Mouse (Mus musculus) embryonic facial prominence, embryonic 11.5 days (tissue): ENCODE results near the gene Myl3. TPM values are rescaled to one million over a fixed set of nuclear protein-coding genes. Genes with fewer than 3 reads are reported as not detected.

Source experiments
- ATAC-seq: fragments of 200-750 bp; cut with Nextera tagmentation; replicated peaks from 2 replicates; pipeline ENCODE4 v1.8.0; 2017; ENCODE audit warnings: low read depth; ENCODE audit not compliant: insufficient number of reproducible peaks, low FRiP score, low TSS enrichment
- DNase-seq: peaks from one replicate; pipeline ENCODE4 v3.0.0-alpha.2; 2015; ENCODE audit warnings: low spot score
- H3K27ac ChIP-seq: fragments of 300-500 bp; sonication (generic); replicated peaks from 2 replicates; pipeline ENCODE4 v1.5.1; 2014; ENCODE audit warnings: mild to moderate bottlenecking, low read depth, low read length, control low read depth
- H3K27me3 ChIP-seq: fragments of 300-500 bp; sonication (generic); 2 replicates; pipeline ENCODE4 v1.6.1; 2014; ENCODE audit warnings: mild to moderate bottlenecking, low read length, moderate library complexity, mixed read lengths; ENCODE audit not compliant: control insufficient read depth, insufficient read depth
- H3K36me3 ChIP-seq: fragments of 300-500 bp; sonication (generic); replicated peaks from 2 replicates; pipeline ENCODE4 v1.6.1; 2014; ENCODE audit warnings: low read depth, mild to moderate bottlenecking, low read length, moderate library complexity, mixed read lengths; ENCODE audit not compliant: control insufficient read depth, insufficient read depth
- H3K4me1 ChIP-seq: fragments of 300-500 bp; sonication (generic); 2 replicates; pipeline ENCODE4 v1.6.1; 2014; ENCODE audit warnings: low read length, mixed read lengths; ENCODE audit not compliant: control insufficient read depth, insufficient read depth
- H3K4me2 ChIP-seq: fragments of 300-500 bp; sonication (generic); 2 replicates; pipeline ENCODE4 v1.6.1; 2014; ENCODE audit warnings: low read depth, mild to moderate bottlenecking, control low read depth, low read length, moderate library complexity
- H3K4me3 ChIP-seq: fragments of 300-500 bp; sonication (generic); 2 replicates; pipeline ENCODE4 v1.5.1; 2014; ENCODE audit warnings: low read depth, low read length, control low read depth
- H3K9ac ChIP-seq: fragments of 300-500 bp; sonication (generic); replicated peaks from 2 replicates; pipeline ENCODE4 v1.6.1; 2014; ENCODE audit warnings: mild to moderate bottlenecking, control low read depth, low read length
- H3K9me3 ChIP-seq: fragments of 300-500 bp; sonication (generic); replicated peaks from 2 replicates; pipeline ENCODE4 v1.6.1; 2016; ENCODE audit warnings: mild to moderate bottlenecking, low read length, inconsistent platforms, mixed read lengths; ENCODE audit not compliant: control insufficient read depth
- WGBS: fragments of 180-500 bp; shearing (Covaris S2); extraction: QIAGEN DNeasy Blood & Tissue Kit; methylation state at CpG from one replicate; pipeline ENCODE4 v1.1.7; 2014; 5-methylcytosine and 5-hydroxymethylcytosine counted together
- polyA plus RNA-seq: library from polyadenylated mRNA; unstranded; fragments of >200 nt; fragmentation: Nextera tagmentation; extraction: Ambion mirVana; gene quantifications from 2 replicates; pipeline ENCODE4 v1.2.1, GENCODE M21; 2014

Myl3 gene
- polyA plus RNA-seq, 1 experiment from 2014 or later = 14.9 TPM

GRCm38 (mm10) chr9:110781731-110782130 lies 40.1 kb downstream of the Myl3 start:
- under 1% methylated on average over 23 of the region's 23 CpGs for WGBS

GRCm38 (mm10) chr9:110783611-110784010 lies 42.0 kb downstream of the Myl3 start:
- no peak overlapping the region for H3K27ac ChIP-seq
- H3K9ac ChIP-seq = no peak overlapping the region
- DNase-seq = peak; percentile 47
- no peak for ATAC-seq
- 18% methylated on average over 1 of the region's 1 CpGs for WGBS
- H3K36me3 ChIP-seq = no peaks in the 10 kb centered on the region
- no peaks in the 10 kb centered on the region for H3K9me3 ChIP-seq
- H3K4me3 ChIP-seq = no peak overlapping the region
- H3K4me1 ChIP-seq = peaks cover 3% of the 10 kb centered on the region; the same call in 1 of the 2 replicates
- H3K27me3 ChIP-seq = no peaks in the 10 kb centered on the region
- no peak overlapping the region for H3K4me2 ChIP-seq

More at GRCm38 (mm10) chr9:110781731-110782130, 40.1 kb downstream of the Myl3 start:
- H3K27ac ChIP-seq = peak overlapping the region; percentile 66; the same call in 1 of the 2 replicates
- no peaks in the 10 kb centered on the region for H3K36me3 ChIP-seq
- DNase-seq = peak; percentile 91
- H3K4me3 ChIP-seq = peak overlapping the region; percentile 34
- H3K9me3 ChIP-seq = no peaks in the 10 kb centered on the region
- peak overlapping the region; percentile 75 for H3K4me2 ChIP-seq
- peaks cover 3% of the 10 kb centered on the region; the same call in 1 of the 2 replicates for H3K4me1 ChIP-seq
- H3K9ac ChIP-seq = peak overlapping the region; percentile 65
- no peaks in the 10 kb centered on the region for H3K27me3 ChIP-seq
- peak; percentile 79 for ATAC-seq

DNA sequence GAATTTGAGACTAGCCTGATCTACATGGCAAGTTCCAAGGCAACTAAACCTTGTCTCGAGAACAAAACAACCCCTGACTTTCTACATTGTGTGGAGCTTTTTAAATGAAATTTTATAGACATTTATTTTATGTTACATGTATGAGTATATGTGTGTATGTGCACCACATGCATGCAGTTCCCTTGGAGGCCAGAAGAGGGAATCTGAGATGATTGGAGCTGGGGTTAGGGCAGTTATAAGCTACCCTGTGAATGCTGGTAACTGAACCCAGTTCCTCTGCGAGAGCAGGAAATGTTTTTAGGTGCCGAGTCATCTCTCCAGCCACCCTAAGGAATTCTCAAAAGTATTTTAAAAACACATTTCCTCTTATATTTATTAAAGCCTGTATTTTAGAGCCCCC lies 46.5 kb downstream of the Myl3 start:
- H3K27ac ChIP-seq = no peak overlapping the region
- no peak for ATAC-seq
- H3K4me3 ChIP-seq = no peak overlapping the region
- H3K36me3 ChIP-seq = no peaks in the 10 kb centered on the region
- H3K9me3 ChIP-seq = no peaks in the 10 kb centered on the region
- H3K4me2 ChIP-seq = no peak overlapping the region
- H3K27me3 ChIP-seq = no peaks in the 10 kb centered on the region
- H3K9ac ChIP-seq = no peak overlapping the region
- 86% methylated on average over 3 of the region's 3 CpGs for WGBS
- no peak for DNase-seq
- H3K4me1 ChIP-seq = no peaks in the 10 kb centered on the region

DNA sequence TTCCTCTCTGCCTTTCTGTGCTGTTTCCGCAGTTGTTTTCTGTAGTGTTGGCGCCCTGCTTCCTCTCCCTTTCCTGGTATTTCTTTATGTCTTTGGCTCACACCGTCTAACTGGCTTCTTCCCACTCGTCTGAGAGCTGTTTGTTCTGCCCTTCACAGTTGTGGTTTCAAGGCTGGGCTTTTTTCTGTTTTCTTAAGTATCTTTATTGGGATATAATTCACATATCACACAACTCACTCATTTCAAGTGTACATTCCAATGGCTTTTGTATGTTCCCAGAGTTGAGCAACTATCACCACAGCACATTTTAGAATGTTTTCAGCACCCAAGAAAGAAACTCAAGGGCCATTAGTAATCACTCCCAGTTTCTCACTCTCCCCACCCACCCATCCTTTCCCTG lies 48.8 kb downstream of the Myl3 start:
- no peaks in the 10 kb centered on the region for H3K4me1 ChIP-seq
- no peaks in the 10 kb centered on the region for H3K27me3 ChIP-seq
- ATAC-seq = no peak
- H3K36me3 ChIP-seq = no peaks in the 10 kb centered on the region
- H3K27ac ChIP-seq = no peak overlapping the region
- no peak for DNase-seq
- WGBS = 78% methylated on average over 4 of the region's 4 CpGs
- no peak overlapping the region for H3K4me2 ChIP-seq
- no peak overlapping the region for H3K4me3 ChIP-seq
- H3K9me3 ChIP-seq = no peaks in the 10 kb centered on the region
- H3K9ac ChIP-seq = no peak overlapping the region

DNA sequence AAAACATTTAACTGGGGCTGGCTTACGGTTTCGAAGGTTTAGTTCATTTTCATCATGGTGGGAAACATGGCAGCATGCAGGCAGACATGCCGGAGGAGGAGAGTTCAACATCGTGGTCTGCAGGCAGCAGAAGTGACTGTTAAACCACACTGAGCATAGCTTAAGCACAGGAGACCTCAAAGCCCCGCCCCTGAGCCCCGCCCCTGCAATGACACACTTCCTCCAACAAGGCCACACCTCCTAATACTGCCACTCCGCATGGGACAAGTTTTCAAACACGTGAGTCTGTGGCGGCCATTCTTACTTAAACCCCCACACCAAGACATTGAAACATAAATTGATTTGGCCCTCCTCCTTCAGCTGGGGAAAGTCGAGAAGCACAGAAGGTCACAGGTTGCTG lies 55.4 kb downstream of the Myl3 start:
- H3K36me3 ChIP-seq = no peaks in the 10 kb centered on the region
- DNase-seq (no peak), ATAC-seq (no peak)
- H3K4me3 ChIP-seq = no peak overlapping the region
- no peak overlapping the region for H3K4me2 ChIP-seq
- H3K27me3 ChIP-seq = no peaks in the 10 kb centered on the region
- H3K27ac ChIP-seq = no peak overlapping the region
- no peak overlapping the region for H3K9ac ChIP-seq
- 88% methylated on average over 10 of the region's 10 CpGs for WGBS
- no peaks in the 10 kb centered on the region for H3K4me1 ChIP-seq
- no peaks in the 10 kb centered on the region for H3K9me3 ChIP-seq

- Histone ChIP-seq H3K27me3 (no peaks in the 10 kb centered on the region), H3K36me3 (no peaks in the 10 kb centered on the region), H3K27ac (no peak within 1 kb of the TSS), H3K9ac (no peak within 1 kb of the TSS), H3K4me2 (no peak within 1 kb of the TSS), H3K4me3 (no peak within 1 kb of the TSS), H3K4me1 (no peaks in the 10 kb centered on the region), H3K9me3 (no peaks in the 10 kb centered on the region)
- 90% methylated on average over 14 of the region's 14 CpGs for WGBS
- DNase-seq (no peak), ATAC-seq (no peak)
Measured at GRCm38 (mm10) chr9:110797866-110798265, 56.2 kb downstream of the Myl3 start, which contains the start of gene Prss42. Prss42 (plus strand) TSS chr9:110798166.

DNA sequence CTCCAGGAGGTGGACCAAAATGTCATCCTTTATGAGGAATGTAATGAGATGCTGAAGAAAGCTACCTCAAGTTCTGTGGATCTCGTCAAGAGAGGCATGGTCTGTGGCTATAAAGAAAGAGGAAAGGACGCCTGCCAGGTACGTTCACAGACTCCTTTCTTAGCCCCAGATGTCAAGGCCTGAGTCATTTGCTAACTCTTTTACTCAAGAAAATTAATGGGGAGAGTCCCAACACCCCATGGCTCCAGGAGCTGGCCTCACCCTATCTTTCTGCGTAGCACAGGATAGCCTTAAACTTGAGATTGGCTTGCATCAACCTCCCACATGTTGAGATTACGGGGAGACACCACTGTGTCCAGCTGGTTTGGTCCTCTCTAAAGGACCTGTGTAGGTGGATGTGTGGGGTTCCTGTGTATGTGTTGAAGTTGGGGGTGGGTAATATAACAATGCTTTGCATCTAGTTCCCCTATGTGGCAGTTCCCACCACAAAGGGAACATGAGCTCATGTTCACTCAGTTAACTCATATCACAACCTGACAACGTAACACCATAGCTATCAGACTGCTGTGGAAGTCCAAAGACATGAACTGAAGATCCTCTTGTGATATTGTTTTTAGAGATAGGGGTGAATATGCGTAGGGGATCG lies 59.3 kb downstream of the Myl3 start:
- no peak for ATAC-seq
- no peak overlapping the region for H3K9ac ChIP-seq
- WGBS = 87% methylated on average over 8 of the region's 8 CpGs
- no peak overlapping the region for H3K4me2 ChIP-seq
- no peaks in the 10 kb centered on the region for H3K36me3 ChIP-seq
- H3K27me3 ChIP-seq = no peaks in the 10 kb centered on the region
- no peak overlapping the region for H3K27ac ChIP-seq
- no peak overlapping the region for H3K4me3 ChIP-seq
- no peaks in the 10 kb centered on the region for H3K9me3 ChIP-seq
- H3K4me1 ChIP-seq = no peaks in the 10 kb centered on the region
- DNase-seq = no peak

GRCm38 (mm10) chr9:110803294-110803693 lies 61.6 kb downstream of the Myl3 start:
- Histone ChIP-seq H3K9ac (no peak overlapping the region), H3K4me1 (no peaks in the 10 kb centered on the region), H3K27ac (no peak overlapping the region), H3K27me3 (no peaks in the 10 kb centered on the region), H3K36me3 (no peaks in the 10 kb centered on the region), H3K4me3 (no peak overlapping the region), H3K9me3 (no peaks in the 10 kb centered on the region), H3K4me2 (no peak overlapping the region)
- DNase-seq (no peak), ATAC-seq (no peak)
- 64% methylated on average over 4 of the region's 4 CpGs for WGBS
